Mouse (Mus musculus): ENCODE data around the gene Serpina1f. TPM values are rescaled to one million over a fixed set of nuclear protein-coding genes. Genes with fewer than 3 reads are reported as not detected.

The Serpina1f gene
- polyA plus RNA-seq, 1 experiment = not detected

GRCm38 (mm10) chr12:103644601-103645000 is 50.7 kb downstream of the Serpina1f start:
- H3K36me3 ChIP-seq (ENCODE audit: control insufficient read depth, insufficient read depth) = no peaks in the 10 kb centered on the region
- H3K27me3 ChIP-seq (ENCODE audit: control insufficient read depth, insufficient read depth, insufficient read length) = no peaks in the 10 kb centered on the region
- TF ChIP-seq SRF (IDR thresholded peaks at IDR 0.05; ENCODE audit: control insufficient read depth, insufficient read length, low read depth) (no peak), MYOD1 (IDR thresholded peaks at IDR 0.05; ENCODE audit: control insufficient read depth in 1 of 3, insufficient read length in 2 of 3, low read depth in 2 of 3) (no peak), TCF3 (IDR thresholded peaks at IDR 0.05; ENCODE audit: insufficient read length, low read depth) (no peak), CEBPB (IDR thresholded peaks at IDR 0.05; ENCODE audit: insufficient read depth, poor library complexity, severe bottlenecking) (no peak)
- peak overlapping the region; percentile 42 for H3K4me2 ChIP-seq (ENCODE audit: low read depth)
- H3K79me2 ChIP-seq (ENCODE audit: control insufficient read depth, insufficient read depth) = no peaks in the 10 kb centered on the region
- H3ac ChIP-seq (ENCODE audit: control insufficient read depth, insufficient read length) = no peak overlapping the region
- no peak overlapping the region for H3K4me3 ChIP-seq

DNA sequence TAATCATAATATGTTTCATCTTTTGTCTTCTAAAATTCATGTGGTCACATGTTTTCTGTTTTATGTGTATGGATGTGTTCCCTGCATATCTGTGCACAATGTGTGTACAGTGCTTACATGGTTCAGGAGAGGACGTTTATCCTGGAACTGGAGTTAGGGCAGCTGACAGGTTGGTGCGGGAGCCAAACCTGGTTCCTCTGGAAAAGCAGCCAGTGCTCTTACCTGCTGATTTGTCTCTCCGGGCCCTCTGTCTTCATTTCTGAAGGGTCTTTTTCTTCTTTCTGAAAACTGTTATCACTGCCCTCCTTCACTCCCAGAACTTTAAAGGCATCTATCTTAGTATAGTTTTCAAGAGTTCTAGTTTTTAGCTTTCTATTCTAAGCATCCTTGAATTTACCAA is 51.5 kb downstream of the Serpina1f start:
- H3K4me3 ChIP-seq = no peak overlapping the region
- H3K27me3 ChIP-seq (ENCODE audit: control insufficient read depth, insufficient read depth, insufficient read length) = no peaks in the 10 kb centered on the region
- H3K36me3 ChIP-seq (ENCODE audit: control insufficient read depth, insufficient read depth) = no peaks in the 10 kb centered on the region
- H3K79me2 ChIP-seq (ENCODE audit: control insufficient read depth, insufficient read depth) = no peaks in the 10 kb centered on the region
- TF ChIP-seq TCF12 (IDR thresholded peaks at IDR 0.05; ENCODE audit: insufficient read depth, poor library complexity, severe bottlenecking) (no peak), MYOG (IDR thresholded peaks at IDR 0.05; ENCODE audit: control insufficient read depth in 1 of 3, insufficient read depth in 1 of 3, insufficient read length in 2 of 3, low read depth in 2 of 3) (no peak)
- no peak overlapping the region for H3ac ChIP-seq (ENCODE audit: control insufficient read depth, insufficient read length)
- H3K4me2 ChIP-seq (ENCODE audit: low read depth) = no peak overlapping the region

GRCm38 (mm10) chr12:103643336-103643735 is 52.0 kb downstream of the Serpina1f start:
- no peak for TF ChIP-seq USF1 (IDR thresholded peaks at IDR 0.05; ENCODE audit: low read depth)
- no peak for TF ChIP-seq TCF12 (IDR thresholded peaks at IDR 0.05; ENCODE audit: insufficient read depth, poor library complexity, severe bottlenecking)
- TF ChIP-seq E2F4 (IDR thresholded peaks at IDR 0.05; ENCODE audit: insufficient read depth) = no peak
- no peak for TF ChIP-seq TCF3 (IDR thresholded peaks at IDR 0.05; ENCODE audit: insufficient read length, low read depth)
- Histone ChIP-seq H3K4me2 (ENCODE audit: low read depth) (no peak overlapping the region), H3K4me3 (no peak overlapping the region), H3ac (ENCODE audit: control insufficient read depth, insufficient read length) (no peak overlapping the region), H3K79me2 (ENCODE audit: control insufficient read depth, insufficient read depth) (no peaks in the 10 kb centered on the region), H3K36me3 (ENCODE audit: control insufficient read depth, insufficient read depth) (no peaks in the 10 kb centered on the region), H3K27me3 (ENCODE audit: control insufficient read depth, insufficient read depth, insufficient read length) (no peaks in the 10 kb centered on the region)

Other genes starting within 250 kb of the Serpina1f start
- not detected for gene Ifi27l2b, start 238.3 kb downstream of the Serpina1f start, polyA plus RNA-seq (2012; fragmentation: generic; extraction: Trizol)
- 0.13 TPM for gene Ppp4r4, start 163.2 kb downstream of the Serpina1f start, polyA plus RNA-seq (2012; fragmentation: generic; extraction: Trizol)
- gene Serpina10, start 64.1 kb downstream of the Serpina1f start, polyA plus RNA-seq (2012; fragmentation: generic; extraction: Trizol) = not detected
- gene Serpina6, start 38.3 kb downstream of the Serpina1f start, polyA plus RNA-seq (2012; fragmentation: generic; extraction: Trizol) = 0.20 TPM
- gene Serpina16, start 19.4 kb downstream of the Serpina1f start, polyA plus RNA-seq (2012; fragmentation: generic; extraction: Trizol) = not detected
- 0.12 TPM for gene Serpina1d, start 78.1 kb upstream of the Serpina1f start, polyA plus RNA-seq (2012; fragmentation: generic; extraction: Trizol)
- gene Serpina1b, start 134.8 kb upstream of the Serpina1f start, polyA plus RNA-seq (2012; fragmentation: generic; extraction: Trizol) = not detected
- not detected for gene Serpina1a, start 168.0 kb upstream of the Serpina1f start, polyA plus RNA-seq (2012; fragmentation: generic; extraction: Trizol)
- not detected for gene Serpina1c, start 209.4 kb upstream of the Serpina1f start, polyA plus RNA-seq (2012; fragmentation: generic; extraction: Trizol)